Mouse (Mus musculus): ENCODE results near the gene 4930442H23Rik. TPM values are rescaled to one million over a fixed set of nuclear protein-coding genes. Genes with fewer than 3 reads are reported as not detected.

4930442H23Rik gene
- total RNA-seq, 1 experiment from 2014 or later: not detected

DNA sequence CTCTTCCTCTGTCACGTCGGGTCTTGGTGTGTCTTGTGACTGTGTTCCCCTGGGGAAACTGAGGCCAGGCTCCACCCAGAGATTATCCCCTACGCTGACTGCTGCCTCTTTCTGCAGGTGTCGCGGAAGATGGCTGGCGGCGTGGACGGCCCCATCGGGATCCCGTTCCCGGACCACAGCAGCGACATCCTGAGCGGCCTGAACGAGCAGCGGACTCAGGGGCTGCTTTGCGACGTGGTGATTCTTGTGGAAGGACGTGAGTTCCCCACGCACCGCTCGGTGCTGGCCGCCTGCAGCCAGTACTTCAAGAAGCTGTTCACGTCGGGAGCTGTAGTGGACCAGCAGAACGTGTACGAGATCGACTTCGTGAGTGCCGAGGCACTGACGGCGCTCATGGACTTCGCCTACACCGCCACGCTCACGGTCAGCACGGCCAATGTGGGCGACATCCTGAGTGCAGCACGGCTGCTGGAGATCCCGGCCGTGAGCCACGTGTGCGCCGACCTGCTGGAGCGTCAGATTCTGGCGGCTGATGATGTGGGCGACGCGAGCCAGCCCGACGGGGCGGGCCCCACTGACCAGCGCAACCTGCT, 39.7 kb downstream of the 4930442H23Rik start:
- DNase-seq: no peak

DNA sequence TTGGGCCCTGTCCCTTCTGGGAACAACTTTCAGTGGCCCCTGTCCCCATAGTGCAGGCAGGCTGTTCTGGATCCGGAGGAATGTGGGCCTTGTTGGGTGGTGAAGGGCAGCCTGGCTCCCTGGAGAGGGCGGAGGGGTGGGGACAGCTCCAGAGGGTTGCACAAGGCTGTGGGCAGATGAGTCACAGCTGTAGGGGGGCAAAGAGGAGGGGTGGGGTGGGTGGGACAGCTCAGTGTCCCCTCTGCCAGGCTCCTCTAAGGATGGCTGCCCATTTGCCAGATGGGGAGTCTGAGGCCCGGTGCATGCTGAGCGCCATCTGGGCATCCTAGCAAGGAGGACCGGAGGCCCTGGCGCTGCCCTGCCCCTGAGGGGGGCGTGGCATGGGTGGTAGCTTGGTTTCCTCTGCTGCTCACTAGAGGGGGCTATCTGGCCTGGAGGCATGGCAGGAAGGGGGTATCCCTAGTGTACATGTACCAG, 40.5 kb downstream of the 4930442H23Rik start:
- peak; percentile 84 for DNase-seq

GRCm38 (mm10) chr10:81142551-81142981, 41.1 kb downstream of the 4930442H23Rik start:
- DNase-seq: peak; percentile 74

DNA sequence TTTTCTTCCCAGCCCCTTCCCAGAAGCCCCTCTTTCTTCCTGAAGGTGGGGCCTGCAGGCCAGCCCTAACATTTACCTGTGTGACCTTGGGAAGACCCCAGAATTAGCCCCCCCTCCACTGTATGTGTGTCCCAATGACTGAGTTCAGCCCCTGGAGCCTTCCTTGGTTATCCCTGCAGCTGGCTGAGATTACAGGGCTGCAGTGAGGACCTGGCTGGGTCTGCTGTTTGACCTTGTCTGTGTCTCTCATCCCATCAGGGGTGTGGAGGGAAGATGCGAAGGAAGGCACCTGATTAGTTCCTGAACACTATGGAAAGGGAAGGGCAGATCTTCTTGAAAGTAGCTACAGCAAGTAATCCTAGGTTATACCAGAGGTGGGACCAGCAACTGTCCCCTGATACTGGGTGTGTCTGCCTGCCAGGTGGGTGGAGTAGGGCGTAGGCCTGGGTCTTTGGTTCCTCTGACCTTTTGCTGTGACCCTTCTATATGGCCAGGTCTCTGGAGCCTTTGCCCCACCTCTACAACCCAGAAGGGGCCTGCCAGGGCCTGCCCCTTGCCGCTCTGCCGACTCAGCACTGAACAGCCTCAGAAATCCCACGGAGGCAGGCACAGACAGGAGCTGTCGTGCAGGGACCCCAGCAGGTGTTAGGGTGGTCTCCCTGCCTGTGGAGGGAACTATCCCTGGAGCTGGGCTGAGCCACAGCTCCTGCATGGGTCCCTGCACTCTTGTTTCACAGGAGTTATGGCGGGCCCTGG, 42.0 kb downstream of the 4930442H23Rik start:
- no peak for DNase-seq

- DNase-seq: peak; percentile 67
Observed at GRCm38 (mm10) chr10:81140717-81141454, 42.8 kb downstream of the 4930442H23Rik start.

DNA sequence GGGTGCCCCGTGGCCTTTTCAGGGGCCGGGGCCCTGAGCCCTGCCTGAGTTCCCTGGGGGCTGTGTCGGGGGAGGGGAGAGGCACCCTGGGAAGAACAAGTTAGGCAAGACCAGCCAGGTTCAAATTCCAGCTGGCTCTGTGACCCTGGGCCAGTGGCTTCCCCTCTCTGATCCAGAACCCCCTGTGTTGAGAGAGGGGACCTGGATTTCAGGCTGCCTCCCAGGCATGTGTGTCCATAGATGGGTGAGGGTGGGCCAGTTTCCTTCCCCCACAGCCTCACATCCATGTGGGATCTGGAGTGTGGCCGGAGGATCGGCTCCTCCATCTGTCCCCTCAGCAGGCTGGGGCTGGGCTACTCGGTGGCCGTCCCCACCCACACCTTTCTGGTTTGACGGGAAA, 43.6 kb downstream of the 4930442H23Rik start:
- DNase-seq: peak; percentile 63

- DNase-seq: no peak
Observed at GRCm38 (mm10) chr10:81139529-81139846, 44.2 kb downstream of the 4930442H23Rik start.

- DNase-seq: no peak
Observed at GRCm38 (mm10) chr10:81138821-81139528, 44.7 kb downstream of the 4930442H23Rik start.

DNA sequence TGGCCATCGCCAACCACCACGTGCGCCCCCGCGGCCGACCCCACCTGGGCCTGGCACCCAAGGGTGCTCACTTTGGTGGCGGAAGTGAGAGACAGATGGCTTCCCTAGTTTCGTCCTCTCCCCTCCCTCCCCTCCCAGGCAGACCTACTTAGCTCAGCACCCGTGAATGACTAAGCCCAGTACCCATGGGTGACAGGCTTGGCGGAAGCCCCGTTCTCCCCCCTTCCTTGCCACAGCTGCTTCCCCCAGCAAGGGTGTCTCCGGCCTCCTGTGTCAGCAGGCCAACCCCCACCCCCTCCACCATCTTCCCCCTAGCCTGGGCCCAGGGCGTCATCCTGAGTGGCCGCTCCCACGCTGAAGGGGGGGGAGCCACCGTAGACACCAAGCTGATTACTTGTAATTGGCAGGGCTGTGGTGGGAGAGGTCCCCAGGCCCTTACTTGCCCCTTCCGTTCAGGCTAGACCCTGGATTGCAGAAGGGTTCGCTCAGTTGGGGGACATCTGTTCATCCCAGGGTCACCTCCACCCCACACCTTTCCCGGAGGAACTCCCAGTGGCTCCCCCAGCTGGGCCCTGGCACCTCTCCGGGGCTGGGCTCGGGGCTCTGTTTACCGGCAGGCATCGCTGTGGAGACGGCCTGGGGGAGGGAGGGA, 45.4 kb downstream of the 4930442H23Rik start:
- peak; percentile 75 for DNase-seq

- peak; percentile 100 for DNase-seq
Observed at GRCm38 (mm10) chr10:81137252-81138130, 46.2 kb downstream of the 4930442H23Rik start.

DNA sequence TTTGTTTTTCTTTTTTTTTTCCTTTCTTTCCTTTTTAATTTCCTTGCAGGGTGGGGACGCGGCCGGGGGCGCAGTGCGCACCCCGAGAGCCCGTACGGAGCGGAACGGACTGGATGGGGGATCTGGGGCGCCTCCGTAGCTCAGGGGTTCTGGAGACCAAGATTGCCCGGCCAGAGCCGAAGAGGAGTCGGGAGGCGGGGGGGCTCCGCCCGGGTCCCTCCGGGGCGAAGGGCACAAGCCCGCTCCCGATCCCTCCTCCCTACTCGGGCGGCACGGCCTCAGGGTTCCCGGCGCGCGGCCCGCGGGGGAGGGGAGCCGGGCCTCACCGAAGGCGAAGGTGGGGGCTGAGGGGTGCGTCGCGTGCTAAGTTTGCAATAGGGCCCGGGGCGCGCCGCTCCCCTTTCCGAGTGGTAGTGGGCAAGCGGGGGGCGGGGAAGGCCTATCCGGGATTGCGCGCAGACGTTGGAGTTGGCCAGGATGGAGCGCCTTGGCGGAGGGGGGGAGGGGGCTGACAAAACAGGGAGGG, 46.9 kb downstream of the 4930442H23Rik start:
- peak; percentile 92 for DNase-seq

DNA sequence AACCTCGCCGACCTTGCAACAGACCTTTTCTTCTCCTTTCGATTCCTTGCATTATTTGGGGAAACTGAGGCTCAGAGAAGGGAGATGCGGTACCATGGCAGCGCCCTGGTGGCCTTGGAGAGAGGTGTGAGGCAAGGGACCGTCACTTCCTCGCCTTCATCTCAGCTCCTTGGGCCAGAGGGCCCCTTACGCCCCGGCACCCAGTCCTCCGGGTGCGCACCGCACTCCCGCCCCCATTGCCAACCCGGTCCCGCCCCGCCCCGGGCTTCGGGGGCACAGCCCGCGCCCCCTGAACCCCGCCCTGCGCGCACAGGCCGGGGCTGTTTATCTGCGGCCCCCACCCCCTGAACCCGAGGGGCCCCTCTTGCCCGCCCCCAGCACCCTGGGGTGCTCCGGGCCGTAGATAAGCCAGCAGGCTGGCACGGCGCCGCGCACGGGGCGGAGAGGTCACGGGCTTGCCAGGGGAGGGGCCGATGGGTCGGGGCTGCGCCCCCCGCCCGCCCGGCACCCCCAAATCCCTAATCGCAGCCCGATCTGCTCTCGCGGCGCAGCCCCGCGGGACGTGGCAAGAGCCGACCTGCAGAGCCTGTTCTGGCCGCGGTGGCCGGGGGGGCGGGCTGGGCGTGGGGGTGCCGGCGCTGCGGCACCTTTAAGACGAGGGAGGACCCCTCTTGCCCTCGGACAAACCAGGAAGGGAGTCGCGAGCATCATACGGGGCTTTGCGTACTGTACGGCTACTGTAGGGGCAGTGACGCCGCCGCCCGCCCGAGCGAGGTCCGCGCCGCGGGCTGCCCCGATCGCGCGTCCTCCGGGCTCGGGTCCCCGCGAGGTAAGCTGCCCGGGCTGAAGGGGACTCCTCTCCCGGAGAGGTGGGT, 47.6 kb downstream of the 4930442H23Rik start:
- DNase-seq: peak; percentile 88

GRCm38 (mm10) chr10:81134966-81135681, 48.5 kb downstream of the 4930442H23Rik start, which contains the start of gene Zbtb7a:
Zbtb7a (plus strand) TSS chr10:81135220.
- DNase-seq: peak; percentile 67

DNA sequence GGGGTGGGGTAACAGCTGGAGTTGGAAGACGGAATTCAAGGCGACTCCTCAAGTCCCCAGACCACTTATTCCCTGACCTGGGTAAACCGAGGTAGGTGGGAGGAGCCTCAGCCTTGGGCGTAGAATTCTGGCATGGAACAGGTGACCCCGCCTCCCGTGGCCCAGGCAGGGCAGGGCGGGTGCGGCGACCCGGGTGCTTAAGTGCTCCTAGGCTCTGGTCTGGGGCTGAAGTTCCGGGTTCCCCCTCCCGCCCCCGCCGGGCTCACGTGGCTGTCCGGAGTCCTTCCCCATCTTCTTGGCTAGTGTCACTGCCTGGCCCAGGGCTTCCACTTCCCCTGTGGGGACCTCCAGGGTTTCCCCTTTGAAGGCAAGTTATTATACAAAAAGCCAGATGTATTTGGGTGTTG, 49.5 kb downstream of the 4930442H23Rik start:
- DNase-seq: peak; percentile 82

Data from adrenal gland, postnatal 14 days (tissue).